Mouse (Mus musculus): ENCODE data around the gene Gata5. TPM values are rescaled to one million over a fixed set of nuclear protein-coding genes. Genes with fewer than 3 reads are reported as not detected.

Gene Gata5
- total and polyA plus RNA-seq, 3 experiments, result not detected

DNA sequence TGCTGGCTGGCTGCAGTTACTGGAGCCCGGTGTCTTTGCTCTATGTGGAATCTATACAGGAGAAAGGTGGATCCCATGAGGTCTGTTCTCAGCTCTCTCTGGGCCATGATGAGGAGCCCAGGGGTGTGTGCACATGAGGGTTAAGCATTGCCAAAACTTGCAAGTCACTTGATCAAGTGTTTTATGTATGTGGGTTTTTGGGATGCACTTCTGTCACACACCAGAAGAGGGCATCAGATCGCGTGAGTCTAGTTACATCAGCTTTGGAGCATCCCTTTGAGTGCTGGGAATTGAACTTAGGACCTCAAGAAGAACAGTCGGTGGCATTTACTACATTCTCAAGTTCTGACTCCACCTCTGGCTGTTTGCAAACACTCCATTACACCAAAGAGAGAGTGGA is 29.9 kb downstream of the Gata5 start:
- Histone ChIP-seq H3K9me3 (replicated peaks; ENCODE audit: low read length) (no peaks in the 10 kb centered on the region), H3K4me3 (replicated peaks in 1 of 3; ENCODE audit: low read depth in 2 of 3, low read length in 2 of 3, poor library complexity in 1 of 3) (no peak overlapping the region), H3K4me2 (ENCODE audit: insufficient read depth, low read depth, poor library complexity, severe bottlenecking) (no peak overlapping the region), H3K79me2 (replicated peaks; ENCODE audit: control insufficient read depth, extremely low read depth, insufficient read depth, poor library complexity, severe bottlenecking) (no peaks in the 10 kb centered on the region), H3K36me3 (replicated peaks in 1 of 2; ENCODE audit: control insufficient read depth in 1 of 2, insufficient read depth in 1 of 2, low read length in 1 of 2) (no peaks in the 10 kb centered on the region), H3K27ac (ENCODE audit: insufficient read depth, low read depth) (no peak overlapping the region), H3K4me1 (ENCODE audit: control insufficient read depth in 1 of 2, insufficient read depth in 2 of 2) (peaks cover 14 to 56% of the 10 kb centered on the region in 2 experiments), H3K9ac (ENCODE audit: insufficient read depth, low read depth) (no peak overlapping the region), H3K27me3 (replicated peaks) (peaks cover 6% of the 10 kb centered on the region)
- DNase-seq (ENCODE audit: extremely low read depth), result no peak
- in situ Hi-C loops (cut with MboI; ENCODE audit: low pct_ligation_motif_present, low pct_unique_long_range_greater_than_20kb, low sequenced_read_pairs) (no loop called here), dilution Hi-C loops (cut with MboI; ENCODE audit: extremely low pct_ligation_motif_present, extremely low pct_unique_long_range_greater_than_20kb, low sequenced_read_pairs) (no loop called here)
- TF ChIP-seq GABPA (IDR thresholded peaks at IDR 0.05; ENCODE audit: insufficient replicate concordance, low read depth, low read length), result no peak
- peak; percentile 30 to 31; a peak in 3 of 4 replicates for TF ChIP-seq CTCF (conservative IDR thresholded peaks at IDR 0.05 in 1 of 2, IDR thresholded peaks at IDR 0.05 in 1 of 2; ENCODE audit: low read depth in 2 of 2, low read length in 2 of 2)
- TF ChIP-seq MXI1 (IDR thresholded peaks at IDR 0.05; ENCODE audit: low read depth, low read length), result no peak
- TF ChIP-seq SMC3 (IDR thresholded peaks at IDR 0.05; ENCODE audit: low read depth, low read length), result 0 out of 2 replicates have a peak, but pooled peaks have one; percentile 6

DNA sequence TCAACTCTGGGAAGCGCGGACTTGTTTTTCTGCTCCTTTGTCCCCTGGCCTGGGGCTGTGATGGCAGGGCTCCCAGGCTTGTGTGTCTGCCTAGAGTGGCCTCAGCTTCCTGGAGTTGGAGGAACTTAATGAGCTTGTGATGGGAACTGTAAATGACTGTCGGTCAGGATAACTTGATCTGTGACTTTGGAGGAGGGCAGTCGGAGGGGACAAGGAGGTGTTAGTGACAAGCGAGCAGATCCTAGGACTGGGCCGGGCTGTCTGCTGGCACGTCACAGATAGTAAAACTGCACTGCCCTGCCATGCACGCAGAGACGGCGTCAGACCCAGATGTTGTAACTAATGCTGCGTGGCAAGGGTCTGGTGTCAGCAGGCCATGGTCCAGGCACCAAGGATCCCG is 31.0 kb downstream of the Gata5 start:
- no peak overlapping the region for H3K4me2 ChIP-seq (ENCODE audit: insufficient read depth, low read depth, poor library complexity, severe bottlenecking)
- H3K79me2 ChIP-seq (replicated peaks; ENCODE audit: control insufficient read depth, extremely low read depth, insufficient read depth, poor library complexity, severe bottlenecking), result no peaks in the 10 kb centered on the region
- H3K9ac ChIP-seq (ENCODE audit: insufficient read depth, low read depth), result no peak overlapping the region
- in situ Hi-C loops (cut with MboI; ENCODE audit: low pct_ligation_motif_present, low pct_unique_long_range_greater_than_20kb, low sequenced_read_pairs) (no loop called here), dilution Hi-C loops (cut with MboI; ENCODE audit: extremely low pct_ligation_motif_present, extremely low pct_unique_long_range_greater_than_20kb, low sequenced_read_pairs) (no loop called here)
- H3K4me1 ChIP-seq (ENCODE audit: control insufficient read depth in 1 of 2, insufficient read depth in 2 of 2), result peaks cover 11 to 51% of the 10 kb centered on the region in 2 experiments
- H3K27ac ChIP-seq (ENCODE audit: insufficient read depth, low read depth), result no peak overlapping the region
- DNase-seq (ENCODE audit: extremely low read depth), result no peak
- H3K9me3 ChIP-seq (replicated peaks; ENCODE audit: low read length), result no peaks in the 10 kb centered on the region
- no peaks in the 10 kb centered on the region for H3K36me3 ChIP-seq (replicated peaks in 1 of 2; ENCODE audit: control insufficient read depth in 1 of 2, insufficient read depth in 1 of 2, low read length in 1 of 2)
- no peaks in the 10 kb centered on the region for H3K27me3 ChIP-seq (replicated peaks)
- no peak for TF ChIP-seq ZMIZ1 (IDR thresholded peaks at IDR 0.05; ENCODE audit: low read depth, low read length)
- TF ChIP-seq ZC3H11A (IDR thresholded peaks at IDR 0.05; ENCODE audit: low read depth, low read length), result no peak
- TF ChIP-seq E2F4 (IDR thresholded peaks at IDR 0.05; ENCODE audit: insufficient replicate concordance, low read depth, low read length), result no peak
- no peak for TF ChIP-seq IRF4 (IDR thresholded peaks at IDR 0.05; ENCODE audit: low read depth, low read length)
- TF ChIP-seq UBTF (IDR thresholded peaks at IDR 0.05; ENCODE audit: low read depth, low read length), result no peak
- TF ChIP-seq MYC (IDR thresholded peaks at IDR 0.05; ENCODE audit: low read depth, low read length), result no peak
- TF ChIP-seq CTCF (conservative IDR thresholded peaks at IDR 0.05 in 1 of 2, IDR thresholded peaks at IDR 0.05 in 1 of 2; ENCODE audit: low read depth in 2 of 2, low read length in 2 of 2), result no peak
- TF ChIP-seq MXI1 (IDR thresholded peaks at IDR 0.05; ENCODE audit: low read depth, low read length), result no peak
- TF ChIP-seq MEF2A (IDR thresholded peaks at IDR 0.05; ENCODE audit: borderline replicate concordance, low read depth, low read length), result no peak
- no peak for TF ChIP-seq SMC3 (IDR thresholded peaks at IDR 0.05; ENCODE audit: low read depth, low read length)
- no peak overlapping the region for H3K4me3 ChIP-seq (replicated peaks in 1 of 3; ENCODE audit: low read depth in 2 of 3, low read length in 2 of 3, poor library complexity in 1 of 3)

DNA sequence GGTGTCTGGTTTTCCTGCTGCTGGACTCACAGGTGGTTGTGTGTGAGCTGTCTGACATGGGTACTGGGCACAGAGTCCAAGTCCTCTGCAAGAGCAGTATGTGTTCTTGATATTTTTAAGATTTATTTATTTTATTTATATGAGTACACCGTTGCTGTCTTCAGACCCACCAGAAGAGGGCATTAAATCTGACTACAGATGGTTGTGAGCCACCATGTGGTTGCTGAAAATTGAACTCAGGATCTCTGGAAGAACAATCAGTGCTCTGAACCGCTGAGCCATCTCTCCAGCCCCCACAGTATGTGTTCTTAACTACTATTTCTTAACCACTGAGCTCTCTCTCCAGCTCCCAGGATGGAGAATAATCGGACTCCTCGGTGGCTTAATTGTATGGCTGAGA is 32.3 kb downstream of the Gata5 start:
- in situ Hi-C loops (cut with MboI; ENCODE audit: low pct_ligation_motif_present, low pct_unique_long_range_greater_than_20kb, low sequenced_read_pairs) (no loop called here), dilution Hi-C loops (cut with MboI; ENCODE audit: extremely low pct_ligation_motif_present, extremely low pct_unique_long_range_greater_than_20kb, low sequenced_read_pairs) (no loop called here)
- Histone ChIP-seq H3K9ac (ENCODE audit: insufficient read depth, low read depth) (no peak overlapping the region), H3K4me2 (ENCODE audit: insufficient read depth, low read depth, poor library complexity, severe bottlenecking) (no peak overlapping the region), H3K27me3 (replicated peaks) (no peaks in the 10 kb centered on the region), H3K27ac (ENCODE audit: insufficient read depth, low read depth) (no peak overlapping the region), H3K36me3 (replicated peaks in 1 of 2; ENCODE audit: control insufficient read depth in 1 of 2, insufficient read depth in 1 of 2, low read length in 1 of 2) (no peaks in the 10 kb centered on the region), H3K9me3 (replicated peaks; ENCODE audit: low read length) (no peaks in the 10 kb centered on the region), H3K4me1 (ENCODE audit: control insufficient read depth in 1 of 2, insufficient read depth in 2 of 2) (peaks cover 9 to 41% of the 10 kb centered on the region in 2 experiments; a peak in 3 of 4 replicates), H3K4me3 (replicated peaks in 1 of 3; ENCODE audit: low read depth in 2 of 3, low read length in 2 of 3, poor library complexity in 1 of 3) (no peak overlapping the region), H3K79me2 (replicated peaks; ENCODE audit: control insufficient read depth, extremely low read depth, insufficient read depth, poor library complexity, severe bottlenecking) (no peaks in the 10 kb centered on the region)
- DNase-seq (ENCODE audit: extremely low read depth), result no peak
- TF ChIP-seq CHD1 (IDR thresholded peaks at IDR 0.05; ENCODE audit: low read depth, low read length) (no peak), KAT2A (IDR thresholded peaks at IDR 0.05; ENCODE audit: insufficient replicate concordance, low read length) (no peak), RAD21 (IDR thresholded peaks at IDR 0.05; ENCODE audit: low read depth, low read length) (peak; percentile 8), CTCF (conservative IDR thresholded peaks at IDR 0.05 in 1 of 2, IDR thresholded peaks at IDR 0.05 in 1 of 2; ENCODE audit: low read depth in 2 of 2, low read length in 2 of 2) (peak in 1 of 2 experiments; percentile 75; a peak in 2 of 4 replicates), MYC (IDR thresholded peaks at IDR 0.05; ENCODE audit: low read depth, low read length) (peak; percentile 52; the same call in 1 of the 2 replicates), SMC3 (IDR thresholded peaks at IDR 0.05; ENCODE audit: low read depth, low read length) (peak; percentile 26), RCOR1 (conservative IDR thresholded peaks at IDR 0.05; ENCODE audit: low read depth, low read length) (no peak), MAZ (IDR thresholded peaks at IDR 0.05; ENCODE audit: low read depth, low read length) (no peak), EP300 (IDR thresholded peaks at IDR 0.05; ENCODE audit: low read length) (no peak)
